Mouse (Mus musculus): ENCODE results near the gene Raly. TPM values are rescaled to one million over a fixed set of nuclear protein-coding genes. Genes with fewer than 3 reads are reported as not detected.
"Not testable (repeated sequence)": the region's sequence is repeated elsewhere in the genome, so short reads cannot be mapped to it uniquely, and the experiment has no call there.

Raly gene
- polyA plus RNA-seq, 1 experiment from 2014 or later, result 37.1 TPM

GRCm38 (mm10) chr2:154868106-154868505 lies 77.2 kb downstream of the Raly start:
- Histone ChIP-seq H3K4me1 (no peaks in the 10 kb centered on the region), H3K27ac (no peak overlapping the region), H3K9me3 (replicated peaks) (no peaks in the 10 kb centered on the region), H3K27me3 (replicated peaks) (no peaks in the 10 kb centered on the region), H3K36me3 (peaks cover 98% of the 10 kb centered on the region), H3K4me3 (no peak overlapping the region), H3K4me2 (no peak overlapping the region), H3K9ac (no peak overlapping the region)
- ATAC-seq, result no peak
- WGBS (ENCODE audit: insufficient replicate concordance), result 89% methylated on average over 1 of the region's 1 CpGs

DNA sequence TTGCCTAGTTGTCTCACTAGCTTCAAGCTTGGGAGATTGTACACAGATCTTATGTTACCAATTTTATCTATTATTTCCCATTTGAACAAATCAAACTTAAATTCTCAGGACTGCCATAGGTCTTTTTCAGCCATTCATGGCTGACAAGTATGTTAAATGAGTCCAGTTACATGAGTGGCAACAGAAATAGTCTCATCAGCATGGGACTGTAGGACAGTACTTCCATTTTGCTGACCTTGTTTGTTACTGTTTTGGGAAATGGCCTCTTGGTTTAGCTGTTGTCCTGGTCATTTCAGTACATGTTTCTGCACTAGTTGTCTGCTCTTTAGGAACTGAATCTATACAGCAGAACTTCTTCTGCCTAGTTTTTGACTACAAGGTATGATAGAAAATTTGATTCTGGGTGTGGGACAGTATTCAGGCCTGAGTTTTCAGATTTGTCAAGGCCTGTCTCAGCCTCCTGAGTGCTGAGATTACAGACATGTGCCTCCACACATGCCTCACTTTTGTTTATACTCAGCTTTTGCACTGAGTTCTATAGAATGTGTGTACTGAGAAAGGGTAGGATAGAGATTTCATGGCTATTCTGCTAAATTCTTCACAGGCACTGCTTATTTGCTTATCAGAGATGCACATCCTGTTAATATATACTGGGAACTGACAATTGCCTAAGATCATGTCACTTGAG lies 79.2 kb downstream of the Raly start:
- H3K9ac ChIP-seq, result no peak overlapping the region
- H3K4me3 ChIP-seq, result no peak overlapping the region
- no peaks in the 10 kb centered on the region for H3K27me3 ChIP-seq (replicated peaks)
- H3K9me3 ChIP-seq (replicated peaks), result no peaks in the 10 kb centered on the region
- no peak overlapping the region for H3K27ac ChIP-seq
- no peaks in the 10 kb centered on the region for H3K4me1 ChIP-seq
- no peak for ATAC-seq
- peaks cover 97% of the 10 kb centered on the region for H3K36me3 ChIP-seq
- H3K4me2 ChIP-seq, result no peak overlapping the region

DNA sequence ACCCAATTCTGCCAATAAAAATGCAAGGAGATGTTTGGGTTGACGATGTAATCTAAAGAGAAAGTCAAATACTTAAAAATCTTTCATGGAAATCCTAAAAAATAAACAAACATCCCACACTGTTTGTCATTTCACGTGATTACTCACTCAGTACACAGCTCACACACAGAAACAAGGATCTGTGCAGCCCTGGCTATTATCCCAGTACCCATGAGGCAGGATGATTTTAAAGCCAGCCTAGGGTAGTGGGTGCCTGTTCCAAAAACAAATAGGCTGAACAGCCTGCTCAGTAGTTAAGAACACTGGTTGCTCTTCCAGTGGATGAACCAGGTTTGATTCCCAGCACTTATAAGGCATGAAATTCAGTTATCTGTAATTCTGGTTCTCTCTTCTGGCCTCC lies 85.7 kb downstream of the Raly start:
- Histone ChIP-seq H3K4me2 (no peak overlapping the region), H3K36me3 (peaks cover 87% of the 10 kb centered on the region), H3K27me3 (replicated peaks) (no peaks in the 10 kb centered on the region), H3K9me3 (replicated peaks) (no peaks in the 10 kb centered on the region), H3K4me1 (0 out of 2 replicates have a peak, but pooled peaks cover 3% of the 10 kb centered on the region), H3K4me3 (no peak overlapping the region), H3K9ac (no peak overlapping the region), H3K27ac (no peak overlapping the region)
- 90% methylated on average over 2 of the region's 2 CpGs for WGBS (ENCODE audit: insufficient replicate concordance)
- no peak for ATAC-seq

DNA sequence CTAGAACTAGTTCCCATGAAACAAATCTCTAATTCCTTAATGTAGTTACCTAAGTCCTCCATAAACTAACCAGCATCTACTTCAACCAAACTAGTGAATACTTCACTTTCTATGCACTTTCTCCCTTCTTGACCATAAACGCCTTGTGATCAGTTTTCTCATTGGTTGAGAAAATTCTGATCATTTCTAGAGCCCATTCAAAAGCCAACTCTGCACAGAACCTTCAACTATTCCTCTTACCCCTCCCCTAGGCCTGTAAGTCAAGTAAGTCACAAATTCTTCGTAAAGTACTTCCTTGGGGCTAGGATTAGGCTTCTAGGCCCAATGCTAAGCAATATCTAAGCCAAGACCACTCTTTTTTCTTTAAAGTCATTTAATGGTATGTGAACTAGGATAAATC lies 100.7 kb downstream of the Raly start:
- peak overlapping the region; percentile 93 for H3K27ac ChIP-seq
- peak overlapping the region; percentile 98 for H3K9ac ChIP-seq
- no peak for ATAC-seq
- H3K4me2 ChIP-seq, result peak overlapping the region; percentile 80
- H3K9me3 ChIP-seq (replicated peaks), result no peaks in the 10 kb centered on the region
- H3K4me3 ChIP-seq, result peak overlapping the region; percentile 95
- H3K4me1 ChIP-seq, result peaks cover 25% of the 10 kb centered on the region
- 1% methylated on average over 2 of the region's 2 CpGs for WGBS (ENCODE audit: insufficient replicate concordance)
- peaks cover 30% of the 10 kb centered on the region for H3K36me3 ChIP-seq
- H3K27me3 ChIP-seq (replicated peaks), result 0 out of 2 replicates have a peak, but pooled peaks cover 6% of the 10 kb centered on the region

GRCm38 (mm10) chr2:154892201-154893044 lies 101.5 kb downstream of the Raly start, which contains the start of gene Eif2s2:
Gene Eif2s2 (minus strand): TSS chr2:154892935.
- H3K4me1 ChIP-seq, result peaks cover 25% of the 10 kb centered on the region
- peak within 1 kb of the TSS; percentile 98 for H3K9ac ChIP-seq
- peak within 1 kb of the TSS; percentile 80 for H3K4me2 ChIP-seq
- ATAC-seq, result peak; percentile 98
- H3K27me3 ChIP-seq (replicated peaks), result 0 out of 2 replicates have a peak, but pooled peaks cover 10% of the 10 kb centered on the region
- no peaks in the 10 kb centered on the region for H3K9me3 ChIP-seq (replicated peaks)
- peak within 1 kb of the TSS; percentile 95 for H3K4me3 ChIP-seq
- 2% methylated on average over 75 of the region's 75 CpGs for WGBS (ENCODE audit: insufficient replicate concordance)
- H3K27ac ChIP-seq, result peak within 1 kb of the TSS; percentile 93
- H3K36me3 ChIP-seq, result peaks cover 22% of the 10 kb centered on the region

- Histone ChIP-seq H3K4me1 (peaks cover 25% of the 10 kb centered on the region), H3K27me3 (replicated peaks) (0 out of 2 replicates have a peak, but pooled peaks cover 11% of the 10 kb centered on the region), H3K9me3 (replicated peaks) (no peaks in the 10 kb centered on the region), H3K27ac (no peak overlapping the region), H3K4me2 (peak overlapping the region; percentile 80), H3K36me3 (peaks cover 16% of the 10 kb centered on the region), H3K4me3 (peak overlapping the region; percentile 95), H3K9ac (peak overlapping the region; percentile 98)
- ATAC-seq, result peak; percentile 14
- WGBS (ENCODE audit: insufficient replicate concordance), result 8% methylated on average over 12 of the region's 12 CpGs
These were observed 102.1 kb downstream of the Raly start for GRCm38 (mm10) chr2:154893045-154893385.

- 68% methylated on average over 4 of the region's 4 CpGs for WGBS (ENCODE audit: insufficient replicate concordance)
- H3K4me3 ChIP-seq, result peak overlapping the region; percentile 95
These were observed 102.7 kb downstream of the Raly start for GRCm38 (mm10) chr2:154893548-154893947.

GRCm38 (mm10) chr2:154899004-154899403 lies 108.1 kb downstream of the Raly start:
- not testable (repeated sequence) for H3K4me3 ChIP-seq; H3K9me3 ChIP-seq (replicated peaks); H3K27ac ChIP-seq; H3K36me3 ChIP-seq; H3K4me1 ChIP-seq; ATAC-seq; H3K9ac ChIP-seq; H3K4me2 ChIP-seq
- 73% methylated on average over 8 of the region's 8 CpGs for WGBS (ENCODE audit: insufficient replicate concordance)
- peaks cover 20% of the 10 kb centered on the region; the same call in 1 of the 2 replicates for H3K27me3 ChIP-seq (replicated peaks)

More at GRCm38 (mm10) chr2:154893548-154893947, 102.7 kb downstream of the Raly start:
- H3K9me3 ChIP-seq (replicated peaks), result no peaks in the 10 kb centered on the region
- no peak for ATAC-seq
- 0 out of 2 replicates have a peak, but pooled peaks cover 13% of the 10 kb centered on the region for H3K27me3 ChIP-seq (replicated peaks)
- H3K36me3 ChIP-seq, result peaks cover 11% of the 10 kb centered on the region
- no peak overlapping the region for H3K27ac ChIP-seq
- H3K4me2 ChIP-seq, result peak overlapping the region; percentile 80
- H3K4me1 ChIP-seq, result peaks cover 25% of the 10 kb centered on the region
- H3K9ac ChIP-seq, result peak overlapping the region; percentile 98; the same call in 1 of the 2 replicates

- H3K9me3 ChIP-seq (replicated peaks); H3K4me2 ChIP-seq; H3K36me3 ChIP-seq; H3K9ac ChIP-seq; H3K27ac ChIP-seq; H3K4me1 ChIP-seq; H3K4me3 ChIP-seq; ATAC-seq: not testable (repeated sequence)
- 61% methylated on average over 4 of the region's 4 CpGs for WGBS (ENCODE audit: insufficient replicate concordance)
- H3K27me3 ChIP-seq (replicated peaks), result peaks cover 20% of the 10 kb centered on the region; the same call in 1 of the 2 replicates
These were observed 108.5 kb downstream of the Raly start for GRCm38 (mm10) chr2:154899412-154899811.

DNA sequence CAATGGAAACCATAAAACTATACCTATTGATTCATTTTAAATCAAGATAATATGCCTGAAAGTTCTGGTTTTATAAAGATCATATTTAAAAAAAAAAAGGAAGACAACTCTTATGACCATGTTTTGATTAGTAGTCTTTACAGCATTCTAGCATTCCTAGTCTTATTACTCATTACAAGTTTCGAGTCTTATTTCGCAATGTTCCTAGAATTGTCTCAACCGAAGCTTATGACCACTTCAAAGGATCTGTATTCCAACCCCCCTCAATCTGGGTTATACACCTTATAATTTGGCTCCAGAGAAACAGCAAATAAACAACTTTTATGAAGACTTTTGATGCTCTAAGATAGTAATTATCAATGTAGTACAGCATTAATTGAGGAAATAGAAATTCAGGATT lies 111.2 kb downstream of the Raly start:
- Histone ChIP-seq H3K4me2 (no peak overlapping the region), H3K9me3 (replicated peaks) (no peaks in the 10 kb centered on the region), H3K4me1 (no peaks in the 10 kb centered on the region), H3K27ac (no peak overlapping the region), H3K9ac (no peak overlapping the region), H3K4me3 (no peak overlapping the region), H3K27me3 (replicated peaks) (peaks cover 13% of the 10 kb centered on the region; the same call in 1 of the 2 replicates), H3K36me3 (no peaks in the 10 kb centered on the region)
- WGBS (ENCODE audit: insufficient replicate concordance), result 65% methylated on average over 3 of the region's 3 CpGs
- no peak for ATAC-seq

- Histone ChIP-seq H3K4me1 (no peaks in the 10 kb centered on the region), H3K27me3 (replicated peaks) (peaks cover 8% of the 10 kb centered on the region; the same call in 1 of the 2 replicates), H3K27ac (no peak overlapping the region), H3K36me3 (no peaks in the 10 kb centered on the region), H3K9ac (no peak overlapping the region), H3K4me3 (no peak overlapping the region), H3K9me3 (replicated peaks) (no peaks in the 10 kb centered on the region), H3K4me2 (no peak overlapping the region)
- 52% methylated on average over 2 of the region's 2 CpGs for WGBS (ENCODE audit: insufficient replicate concordance)
- no peak for ATAC-seq
These were observed 114.9 kb downstream of the Raly start for GRCm38 (mm10) chr2:154905796-154906195.

DNA sequence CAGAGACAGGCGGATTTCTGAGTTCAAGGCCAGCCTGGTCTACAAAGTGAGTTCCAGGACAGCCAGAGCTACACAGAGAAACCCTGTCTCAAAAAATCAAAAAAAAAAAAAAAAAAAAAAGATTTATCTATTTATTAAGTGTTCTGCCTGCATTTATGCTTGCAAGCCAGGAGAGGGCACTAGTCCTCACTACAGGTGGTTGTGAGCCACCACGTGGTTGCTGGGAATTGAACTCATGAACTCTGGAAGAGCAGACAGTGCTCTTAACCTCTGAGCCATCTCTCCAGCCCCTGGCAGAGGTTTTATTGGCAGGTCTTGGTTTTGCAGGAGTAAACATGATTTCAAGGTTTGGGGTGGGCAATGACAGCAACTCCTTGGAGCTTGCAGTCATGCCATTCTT lies 117.3 kb downstream of the Raly start:
- H3K27me3 ChIP-seq (replicated peaks); H3K4me1 ChIP-seq; H3K36me3 ChIP-seq; H3K9me3 ChIP-seq (replicated peaks); H3K4me3 ChIP-seq; H3K9ac ChIP-seq; ATAC-seq; H3K27ac ChIP-seq; H3K4me2 ChIP-seq: not testable (repeated sequence)
- 39% methylated on average over 2 of the region's 2 CpGs for WGBS (ENCODE audit: insufficient replicate concordance)
